In the genomic region with DNA sequence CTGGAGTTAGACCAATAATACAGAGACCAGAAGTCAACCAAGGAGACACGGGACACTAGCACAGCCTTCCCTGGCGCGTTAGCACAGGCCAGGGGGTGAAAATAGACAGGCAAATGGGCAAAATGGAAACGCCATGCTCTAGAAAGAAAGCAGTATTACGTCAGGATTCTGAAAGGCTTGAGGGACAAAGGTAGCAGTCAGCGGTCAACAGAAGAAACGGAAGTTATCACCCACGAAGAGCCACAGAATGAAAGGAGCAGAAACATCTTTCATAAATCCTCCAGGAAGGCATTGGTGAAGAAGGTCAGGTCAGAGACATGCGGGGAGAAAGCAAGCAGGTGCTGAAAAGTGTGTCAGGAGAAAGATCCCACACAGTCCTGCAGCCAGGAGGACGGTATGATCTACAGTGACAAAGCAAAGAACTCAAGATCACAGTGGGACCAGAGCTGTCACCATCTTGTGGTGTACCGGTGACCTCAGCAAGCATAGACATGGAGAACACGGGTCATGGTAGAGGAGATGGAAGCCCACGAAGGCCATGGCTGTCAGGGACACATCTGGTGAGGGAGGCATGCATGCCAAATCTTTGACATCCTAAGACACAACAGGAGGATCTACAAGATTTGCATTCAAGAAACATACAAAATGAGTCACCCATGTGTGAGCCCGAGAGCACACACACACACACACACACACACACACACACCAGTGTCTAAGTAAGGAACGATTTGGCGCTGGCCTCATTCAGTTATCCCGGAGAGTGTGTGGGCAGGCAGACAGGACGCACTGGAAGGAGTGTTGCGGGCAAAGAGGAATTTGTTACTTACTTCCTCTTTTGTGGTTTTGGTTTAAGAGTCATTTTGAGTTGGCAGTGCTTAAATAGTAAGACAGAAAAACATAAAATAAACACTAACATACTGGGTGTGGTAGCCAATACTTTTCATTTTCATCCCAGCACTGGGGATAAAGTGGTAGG, we compare ENCODE assay signal across 1 mouse cellular context.
TF ChIP-seq lines count a peak whose summit lies in the region.

No protein-coding gene starts in this region.

TF ChIP-seq in CH12.LX, 34 proteins besides CTCF, POLR2A, EP300 and RAD21 (continued from another document):
- TF ChIP-seq MEF2A (IDR thresholded peaks at IDR 0.05; ENCODE audit: borderline replicate concordance, low read depth, low read length), result 0 out of 2 replicates have a peak, but pooled peaks have one; percentile 32
